Mouse (Mus musculus) heart, postnatal 0 days (tissue): ENCODE measurements around the gene Ush2a. TPM values are rescaled to one million over a fixed set of nuclear protein-coding genes. Genes with fewer than 3 reads are reported as not detected.

Source experiments
- ATAC-seq: fragments of 200-750 bp; cut with Nextera tagmentation; 2 replicates; pipeline ENCODE4 v1.8.0; 2017; ENCODE audit warnings: low read depth, moderate number of reproducible peaks, moderate library complexity; ENCODE audit not compliant: insufficient read depth
- DNase-seq: peaks from one replicate; pipeline ENCODE4 v3.0.0-alpha.2; 2016; ENCODE audit warnings: low spot score
- H3K27ac ChIP-seq: fragments of 300-500 bp; sonication (generic); 2 replicates; pipeline ENCODE4 v1.5.1; 2014; ENCODE audit warnings: low read depth, mild to moderate bottlenecking
- H3K27me3 ChIP-seq: fragments of 300-500 bp; sonication (generic); 2 replicates; pipeline ENCODE4 v1.6.1; 2014; ENCODE audit warnings: low read length, mixed read lengths; ENCODE audit not compliant: control insufficient read depth, insufficient read depth
- H3K36me3 ChIP-seq: fragments of 300-500 bp; sonication (generic); replicated peaks from 2 replicates; pipeline ENCODE4 v1.6.1; 2014; ENCODE audit warnings: low read length, mixed read lengths; ENCODE audit not compliant: control insufficient read depth, insufficient read depth
- H3K4me1 ChIP-seq: fragments of 300-500 bp; sonication (generic); 2 replicates; pipeline ENCODE4 v1.6.1; 2014; ENCODE audit warnings: antibody characterized with exemption; ENCODE audit not compliant: control insufficient read depth, insufficient read depth
- H3K4me2 ChIP-seq: fragments of 300-500 bp; sonication (generic); 2 replicates; pipeline ENCODE4 v1.6.1; 2014; ENCODE audit warnings: low read depth, mild to moderate bottlenecking, low read length, moderate library complexity
- H3K4me3 ChIP-seq: fragments of 300-500 bp; sonication (generic); 2 replicates; pipeline ENCODE4 v1.5.1; 2014; ENCODE audit warnings: low read depth, low read length
- H3K9ac ChIP-seq: fragments of 300-500 bp; sonication (generic); replicated peaks from 2 replicates; pipeline ENCODE4 v1.6.1; 2014; ENCODE audit warnings: low read depth, low read length, mixed read lengths
- H3K9me3 ChIP-seq: fragments of 300-500 bp; sonication (generic); replicated peaks from 2 replicates; pipeline ENCODE4 v1.6.1; 2016; ENCODE audit warnings: low read length; ENCODE audit not compliant: control insufficient read depth
- CTCF ChIP-seq: IDR thresholded peaks from 2 replicates; pipeline ENCODE4 v1.5.1; 2016; ENCODE audit warnings: antibody characterized with exemption, control low read depth, low read depth
- EP300 ChIP-seq: IDR thresholded peaks from 2 replicates; pipeline ENCODE4 v1.6.1; 2016; ENCODE audit warnings: antibody characterized with exemption, low read depth
- WGBS: fragments of 180-500 bp; shearing (Covaris S2); extraction: QIAGEN DNeasy Blood & Tissue Kit; methylation state at CpG from one replicate; pipeline ENCODE4 v1.1.7; 2014; 5-methylcytosine and 5-hydroxymethylcytosine counted together
- polyA plus RNA-seq: library from polyadenylated mRNA; unstranded; fragments of >200 nt; fragmentation: Nextera tagmentation; extraction: Ambion mirVana; gene quantifications from 2 replicates; pipeline ENCODE4 v1.2.1, GENCODE M21; 2015
- total RNA-seq: library from RNA; depleted of rRNA; stranded (reverse); fragments of >200 nt; gene quantifications from 2 replicates; pipeline ENCODE4 v1.2.3, GENCODE M21; 2014; ENCODE audit warnings: low replicate concordance

Gene Ush2a
- total and polyA plus RNA-seq, 2 experiments from 2014 or later, result 0.11 TPM; not detected in 1

GRCm38 (mm10) chr1:188773631-188774030, 511.8 kb downstream of the Ush2a start:
- no peak for TF ChIP-seq EP300
- 79% methylated on average over 7 of the region's 7 CpGs for WGBS

GRCm38 (mm10) chr1:188777556-188778161, 515.8 kb downstream of the Ush2a start:
- no peak for TF ChIP-seq CTCF
- no peak for TF ChIP-seq EP300
- WGBS, result 59% methylated on average over 8 of the region's 8 CpGs
- Histone ChIP-seq H3K27ac (no peak overlapping the region), H3K9ac (no peak overlapping the region), H3K4me3 (no peak overlapping the region), H3K9me3 (no peaks in the 10 kb centered on the region), H3K36me3 (no peaks in the 10 kb centered on the region), H3K4me2 (no peak overlapping the region), H3K4me1 (no peaks in the 10 kb centered on the region), H3K27me3 (no peaks in the 10 kb centered on the region)
- ATAC-seq, result no peak
- no peak for DNase-seq

More at GRCm38 (mm10) chr1:188773631-188774030, 511.8 kb downstream of the Ush2a start:
- Histone ChIP-seq H3K27ac (no peak overlapping the region), H3K27me3 (no peaks in the 10 kb centered on the region), H3K9me3 (no peaks in the 10 kb centered on the region), H3K4me1 (no peaks in the 10 kb centered on the region), H3K36me3 (no peaks in the 10 kb centered on the region), H3K4me3 (no peak overlapping the region), H3K4me2 (no peak overlapping the region), H3K9ac (no peak overlapping the region)
- DNase-seq (no peak), ATAC-seq (no peak)

- no peak for DNase-seq
- TF ChIP-seq EP300, result no peak
- no peak overlapping the region for H3K9ac ChIP-seq
- H3K27me3 ChIP-seq, result no peaks in the 10 kb centered on the region
- H3K27ac ChIP-seq, result no peak overlapping the region
- H3K9me3 ChIP-seq, result no peaks in the 10 kb centered on the region
- H3K36me3 ChIP-seq, result no peaks in the 10 kb centered on the region
- H3K4me2 ChIP-seq, result no peak overlapping the region
- WGBS, result 83% methylated on average over 10 of the region's 10 CpGs
- H3K4me3 ChIP-seq, result no peak overlapping the region
- ATAC-seq, result no peak
- H3K4me1 ChIP-seq, result no peaks in the 10 kb centered on the region
Measured at GRCm38 (mm10) chr1:188785056-188785455, 523.2 kb downstream of the Ush2a start.

GRCm38 (mm10) chr1:188805069-188805468, 543.2 kb downstream of the Ush2a start:
- TF ChIP-seq CTCF (peak; percentile 27; the same call in 1 of the 2 replicates), EP300 (no peak)

GRCm38 (mm10) chr1:188805852-188806251, 544.0 kb downstream of the Ush2a start:
- WGBS, result 66% methylated on average over 4 of the region's 4 CpGs
- no peak for TF ChIP-seq EP300
- no peak for TF ChIP-seq CTCF
- no peak overlapping the region for H3K4me2 ChIP-seq

More at GRCm38 (mm10) chr1:188805069-188805468, 543.2 kb downstream of the Ush2a start:
- Histone ChIP-seq H3K27me3 (no peaks in the 10 kb centered on the region), H3K36me3 (no peaks in the 10 kb centered on the region), H3K4me1 (no peaks in the 10 kb centered on the region), H3K4me3 (no peak overlapping the region), H3K9me3 (no peaks in the 10 kb centered on the region), H3K27ac (no peak overlapping the region), H3K9ac (no peak overlapping the region), H3K4me2 (no peak overlapping the region)
- WGBS, result 24% methylated on average over 2 of the region's 2 CpGs
- ATAC-seq (no peak), DNase-seq (peak; percentile 22)

GRCm38 (mm10) chr1:188810631-188811030, 548.8 kb downstream of the Ush2a start:
- DNase-seq (no peak), ATAC-seq (no peak)
- TF ChIP-seq EP300 (no peak), CTCF (no peak)
- H3K27me3 ChIP-seq, result no peaks in the 10 kb centered on the region
- H3K9ac ChIP-seq, result no peak overlapping the region
- 63% methylated on average over 9 of the region's 9 CpGs for whole genome bisulfite sequencing
- no peaks in the 10 kb centered on the region for H3K9me3 ChIP-seq
- no peaks in the 10 kb centered on the region for H3K4me1 ChIP-seq
- H3K4me2 ChIP-seq, result no peak overlapping the region
- no peak overlapping the region for H3K27ac ChIP-seq
- H3K4me3 ChIP-seq, result no peak overlapping the region
- no peaks in the 10 kb centered on the region for H3K36me3 ChIP-seq

More at GRCm38 (mm10) chr1:188805852-188806251, 544.0 kb downstream of the Ush2a start:
- H3K4me1 ChIP-seq, result no peaks in the 10 kb centered on the region
- no peak overlapping the region for H3K9ac ChIP-seq
- H3K4me3 ChIP-seq, result no peak overlapping the region
- ATAC-seq (no peak), DNase-seq (no peak)
- H3K27ac ChIP-seq, result no peak overlapping the region
- no peaks in the 10 kb centered on the region for H3K27me3 ChIP-seq
- no peaks in the 10 kb centered on the region for H3K9me3 ChIP-seq
- no peaks in the 10 kb centered on the region for H3K36me3 ChIP-seq
